Mouse (Mus musculus): ENCODE results near the gene Sult2a8. TPM values are rescaled to one million over a fixed set of nuclear protein-coding genes. Genes with fewer than 3 reads are reported as not detected.

Gene Sult2a8
- polyA plus RNA-seq (2012; fragmentation: generic; extraction: Trizol) = not detected

DNA sequence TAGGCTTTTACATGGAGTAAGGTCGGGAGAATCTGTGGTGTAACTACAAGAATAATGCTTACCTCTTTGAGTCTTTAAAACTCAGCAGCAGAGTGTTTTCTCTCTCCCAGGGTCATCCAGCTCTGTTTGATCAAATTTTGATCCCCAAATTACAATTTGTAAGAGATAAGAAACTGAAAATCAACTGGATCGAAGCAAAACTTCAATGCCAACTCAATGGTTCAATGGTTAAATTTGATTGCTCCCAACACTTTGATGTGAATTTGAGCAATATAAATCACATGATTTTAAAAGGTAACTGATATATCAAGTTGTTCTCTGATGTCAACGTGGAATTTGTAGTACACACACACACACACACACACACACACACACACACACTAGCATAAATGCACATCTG is at the start of gene Sult2a8:
Gene Sult2a8 (minus strand): TSS at position 236 of the 400 bp plus-strand sequence.

DNA sequence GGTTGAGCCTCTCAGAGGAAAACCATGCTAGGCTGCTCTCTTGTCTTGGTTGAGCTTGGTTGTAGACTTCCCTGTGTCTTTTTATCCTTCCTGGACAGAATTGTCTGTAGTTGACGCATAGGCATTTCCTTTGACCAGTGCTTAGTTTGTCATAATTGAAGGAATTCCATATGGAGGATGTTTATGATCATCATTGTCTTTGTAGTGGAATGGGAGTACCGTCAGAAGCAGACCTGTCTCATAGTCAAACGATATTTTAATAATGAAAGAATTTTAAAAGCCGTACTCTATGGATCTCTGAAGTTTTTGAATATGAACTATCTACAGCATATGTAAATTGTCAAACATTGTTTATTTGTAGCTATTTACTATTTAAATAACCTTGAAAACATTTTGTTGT is 47.6 kb upstream of the Sult2a8 start, which contains the start of gene Sult2a7:
Gene Sult2a7 (minus strand): TSS at position 101 of the 400 bp plus-strand sequence.

Other genes starting within 250 kb of the Sult2a8 start
- not detected for gene Sult2a6, start 191.9 kb downstream of the Sult2a8 start, polyA plus RNA-seq (2012; fragmentation: generic; extraction: Trizol)
- not detected for gene Obox8, start 113.2 kb downstream of the Sult2a8 start, polyA plus RNA-seq (2012; fragmentation: generic; extraction: Trizol)
- not detected for gene Sult2a7, start 47.5 kb upstream of the Sult2a8 start, polyA plus RNA-seq (2012; fragmentation: generic; extraction: Trizol)
- not detected for gene Vmn1r90, start 116.7 kb upstream of the Sult2a8 start, polyA plus RNA-seq (2012; fragmentation: generic; extraction: Trizol)
- not detected for gene Obox7, start 212.7 kb upstream of the Sult2a8 start, polyA plus RNA-seq (2012; fragmentation: generic; extraction: Trizol)

All from C3H10T1/2 (cell line).